Mouse (Mus musculus) kidney, adult 2 months (tissue): Measurements from ENCODE around the gene Pth1r.

Experiments
- CTCF ChIP-seq: fragments of 200-500 bp; conservative IDR thresholded peaks from 2 replicates; pipeline ENCODE4 v1.5.1; 2011; ENCODE audit warnings: low read depth, mild to moderate bottlenecking, control low read depth, low read length, moderate library complexity, mixed read lengths; ENCODE audit not compliant: insufficient read depth, insufficient read length
- POLR2A ChIP-seq: fragments of 200-500 bp; IDR thresholded peaks from one replicate; pipeline ENCODE4 v1.6.1; 2011; ENCODE audit warnings: low read depth, low read length, control low read depth

DNA sequence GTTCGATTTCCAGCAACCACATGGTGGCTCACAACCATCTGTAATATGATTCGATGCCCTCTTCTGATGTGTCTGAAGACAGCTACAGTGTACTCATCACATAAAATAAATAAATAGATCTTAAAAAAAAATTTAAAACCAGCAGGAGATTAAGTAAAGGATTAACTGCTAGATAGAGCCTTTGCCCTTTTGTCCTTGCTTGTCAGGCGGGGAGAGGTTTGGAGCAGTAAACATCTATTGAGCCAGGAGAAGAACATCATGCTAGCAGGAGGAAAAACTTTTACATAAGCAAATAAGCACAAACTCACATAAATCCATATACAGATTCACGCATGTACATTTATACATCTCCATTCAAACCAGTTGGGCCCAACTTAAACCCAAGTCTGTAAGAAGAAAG, 34.4 kb downstream of the Pth1r start:
- TF ChIP-seq POLR2A (no peak), CTCF (no peak)
